Mouse (Mus musculus) limb, embryonic 14.5 days (tissue): ENCODE data around the gene Syt16. TPM values are rescaled to one million over a fixed set of nuclear protein-coding genes. Genes with fewer than 3 reads are reported as not detected.

ENCODE experiments used
- ATAC-seq: fragments of 200-750 bp; cut with Nextera tagmentation; 2 replicates; pipeline ENCODE4 v1.8.0; 2017; ENCODE audit warnings: low read depth, moderate number of reproducible peaks, moderate TSS enrichment; ENCODE audit not compliant: low FRiP score
- DNase-seq: peaks from one replicate; pipeline ENCODE4 v3.0.0-alpha.2; 2015; ENCODE audit warnings: low spot score
- H3K27ac ChIP-seq: fragments of 300-500 bp; sonication (generic); replicated peaks from 2 replicates; pipeline ENCODE4 v1.5.1; 2014; ENCODE audit warnings: low read depth, mild to moderate bottlenecking, low read length, moderate library complexity, mixed read lengths
- H3K27me3 ChIP-seq: fragments of 300-500 bp; sonication (generic); 2 replicates; pipeline ENCODE4 v1.6.1; 2014; ENCODE audit warnings: low read length, mixed read lengths; ENCODE audit not compliant: control insufficient read depth, insufficient read depth
- H3K36me3 ChIP-seq: fragments of 300-500 bp; sonication (generic); 2 replicates; pipeline ENCODE4 v1.6.1; 2014; ENCODE audit warnings: mild to moderate bottlenecking, low read length, moderate library complexity, mixed read lengths; ENCODE audit not compliant: control insufficient read depth, insufficient read depth
- H3K4me1 ChIP-seq: fragments of 300-500 bp; sonication (generic); 2 replicates; pipeline ENCODE4 v1.6.1; 2014; ENCODE audit warnings: antibody characterized with exemption, low read length, mixed read lengths; ENCODE audit not compliant: control insufficient read depth, insufficient read depth
- H3K4me2 ChIP-seq: fragments of 300-500 bp; sonication (generic); replicated peaks from 2 replicates; pipeline ENCODE4 v1.6.1; 2014; ENCODE audit warnings: low read depth, mild to moderate bottlenecking, low read length, moderate library complexity; ENCODE audit not compliant: severe bottlenecking
- H3K4me3 ChIP-seq: fragments of 300-500 bp; sonication (generic); replicated peaks from 2 replicates; pipeline ENCODE4 v1.5.1; 2014; ENCODE audit warnings: low read length
- H3K9ac ChIP-seq: fragments of 300-500 bp; sonication (generic); 2 replicates; pipeline ENCODE4 v1.6.1; 2014; ENCODE audit warnings: mild to moderate bottlenecking, low read depth, low read length, moderate library complexity; ENCODE audit not compliant: severe bottlenecking
- H3K9me3 ChIP-seq: fragments of 300-500 bp; sonication (generic); 2 replicates; pipeline ENCODE4 v1.6.1; 2016; ENCODE audit warnings: low read length; ENCODE audit not compliant: control insufficient read depth
- POLR2A ChIP-seq: fragments of 200-500 bp; IDR thresholded peaks from 2 replicates; pipeline ENCODE4 v1.8.0; 2012; ENCODE audit warnings: inconsistent platforms, mild to moderate bottlenecking, moderate library complexity, borderline replicate concordance; ENCODE audit not compliant: insufficient read depth, insufficient read length; ENCODE audit errors: extremely low read depth
- WGBS: fragments of 180-500 bp; shearing (Covaris S2); extraction: QIAGEN DNeasy Blood & Tissue Kit; methylation state at CpG from one replicate; pipeline ENCODE4 v1.1.7; 2014; 5-methylcytosine and 5-hydroxymethylcytosine counted together
- polyA plus RNA-seq, 2 experiments: library from polyadenylated mRNA; depleted of rRNA in 1 of 2; stranded (reverse) in 1 of 2; unstranded in 1 of 2; fragments of >200 nt; fragmentation: Nextera tagmentation in 1 of 2; extraction: Ambion mirVana in 1 of 2; gene quantifications; 2 replicates each; pipeline versions ENCODE4 v1.2.1 to v1.2.3; 2012 to 2014

The Syt16 gene
- polyA plus RNA-seq, 2 experiments: 2.8 to 4.3 TPM

- H3K4me2 ChIP-seq: no peak overlapping the region
- H3K4me3 ChIP-seq: no peak overlapping the region
- no peaks in the 10 kb centered on the region for H3K36me3 ChIP-seq
- no peaks in the 10 kb centered on the region for H3K9me3 ChIP-seq
- DNase-seq (no peak), ATAC-seq (no peak)
- WGBS: 65% methylated on average over 6 of the region's 6 CpGs
- no peaks in the 10 kb centered on the region for H3K4me1 ChIP-seq
- TF ChIP-seq POLR2A: no peak
- H3K27ac ChIP-seq: no peak overlapping the region
- no peak overlapping the region for H3K9ac ChIP-seq
- H3K27me3 ChIP-seq: no peaks in the 10 kb centered on the region
Measured at GRCm38 (mm10) chr12:74105811-74106513, 108.5 kb downstream of the Syt16 start.

DNA sequence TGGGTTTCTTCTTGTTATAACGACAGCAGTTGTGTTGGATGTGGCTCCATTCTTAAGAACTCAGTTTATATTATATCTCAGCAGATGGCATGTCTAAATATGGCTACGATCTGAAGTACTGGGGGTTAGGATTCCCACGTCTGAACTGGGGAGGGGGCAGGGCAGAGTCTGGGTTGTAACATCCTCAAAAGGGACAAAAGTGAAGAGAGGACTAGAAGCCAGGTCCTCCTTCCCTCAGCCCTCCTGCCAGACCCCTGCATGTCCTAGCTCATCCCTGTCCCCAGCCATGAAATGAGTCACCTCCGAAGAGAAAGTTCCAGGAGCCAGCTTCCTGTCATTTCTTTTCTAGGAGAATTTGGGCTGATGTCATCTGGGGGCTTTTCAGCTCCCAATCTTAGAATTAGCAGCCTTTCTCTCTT, 111.2 kb downstream of the Syt16 start:
- ATAC-seq (no peak), DNase-seq (no peak)
- Histone ChIP-seq H3K9ac (no peak overlapping the region), H3K4me3 (no peak overlapping the region), H3K4me2 (no peak overlapping the region), H3K27me3 (no peaks in the 10 kb centered on the region), H3K4me1 (no peaks in the 10 kb centered on the region), H3K27ac (no peak overlapping the region), H3K9me3 (no peaks in the 10 kb centered on the region), H3K36me3 (no peaks in the 10 kb centered on the region)
- 71% methylated on average over 4 of the region's 4 CpGs for WGBS
- TF ChIP-seq POLR2A: no peak

DNA sequence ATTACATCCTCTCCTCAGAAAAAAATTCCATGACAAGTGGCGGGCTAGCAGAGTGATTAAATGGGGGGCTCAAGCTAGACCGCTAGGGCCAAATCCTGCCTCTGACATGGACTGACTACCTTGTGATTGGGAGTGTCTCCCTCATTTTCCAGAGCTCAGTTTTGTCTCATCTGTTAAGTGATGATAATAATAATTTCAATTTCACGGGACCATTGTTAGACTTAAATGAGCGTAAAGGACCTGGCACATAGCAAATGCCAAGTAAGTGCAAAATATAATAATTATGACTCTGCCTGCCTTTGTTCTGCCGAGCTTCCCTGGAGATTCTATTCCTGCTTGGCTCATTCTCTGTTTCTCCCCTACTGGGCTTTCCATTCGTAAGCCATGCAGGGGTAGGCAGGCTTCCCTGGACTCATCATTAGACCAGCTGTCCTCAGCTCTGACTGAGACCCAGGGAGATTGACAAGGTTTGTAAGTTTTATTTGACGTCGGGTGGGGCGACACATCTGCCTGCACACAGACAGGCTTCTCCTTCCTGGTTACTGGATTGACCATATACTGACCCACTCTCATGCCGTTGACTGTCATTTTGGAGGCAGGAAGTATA, 112.1 kb downstream of the Syt16 start:
- WGBS: 89% methylated on average over 10 of the region's 10 CpGs
- TF ChIP-seq POLR2A: no peak
- no peak for DNase-seq
- H3K27me3 ChIP-seq: no peaks in the 10 kb centered on the region
- no peak overlapping the region for H3K27ac ChIP-seq
- no peaks in the 10 kb centered on the region for H3K4me1 ChIP-seq
- H3K4me3 ChIP-seq: no peak overlapping the region
- no peak overlapping the region for H3K4me2 ChIP-seq
- no peak overlapping the region for H3K9ac ChIP-seq
- no peaks in the 10 kb centered on the region for H3K9me3 ChIP-seq
- no peak for ATAC-seq
- no peaks in the 10 kb centered on the region for H3K36me3 ChIP-seq

- H3K4me3 ChIP-seq: no peak overlapping the region
- no peak overlapping the region for H3K27ac ChIP-seq
- TF ChIP-seq POLR2A: no peak
- no peaks in the 10 kb centered on the region for H3K4me1 ChIP-seq
- ATAC-seq: no peak
- no peaks in the 10 kb centered on the region for H3K27me3 ChIP-seq
- no peak for DNase-seq
- H3K36me3 ChIP-seq: no peaks in the 10 kb centered on the region
- WGBS: 89% methylated on average over 6 of the region's 6 CpGs
- no peaks in the 10 kb centered on the region for H3K9me3 ChIP-seq
- H3K9ac ChIP-seq: no peak overlapping the region
- no peak overlapping the region for H3K4me2 ChIP-seq
Measured at GRCm38 (mm10) chr12:74116825-74117224, 119.4 kb downstream of the Syt16 start.

DNA sequence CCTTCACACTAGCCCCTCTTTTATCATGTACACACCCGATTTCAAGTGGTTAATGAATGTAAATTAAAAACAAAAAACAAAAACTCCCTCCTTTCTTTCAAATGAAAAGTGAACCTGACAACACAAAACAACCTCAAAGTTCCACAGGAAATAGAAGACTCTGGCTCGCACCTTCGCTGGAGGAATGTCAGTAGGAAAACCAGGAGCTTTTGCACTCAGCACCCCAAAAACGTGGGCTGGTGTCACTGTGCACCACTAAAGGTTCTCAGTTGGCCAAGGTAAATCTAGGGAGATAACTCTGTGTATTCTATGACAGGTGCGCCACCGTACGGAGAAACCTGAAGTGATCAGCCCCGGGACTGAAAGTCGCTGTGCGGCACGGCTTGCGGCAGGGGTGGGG, 128.3 kb downstream of the Syt16 start:
- TF ChIP-seq POLR2A: no peak
- Histone ChIP-seq H3K4me2 (no peak overlapping the region), H3K27ac (no peak overlapping the region), H3K36me3 (no peaks in the 10 kb centered on the region), H3K4me1 (no peaks in the 10 kb centered on the region), H3K9me3 (peaks cover 5% of the 10 kb centered on the region), H3K27me3 (no peaks in the 10 kb centered on the region), H3K9ac (no peak overlapping the region), H3K4me3 (no peak overlapping the region)
- WGBS: 83% methylated on average over 12 of the region's 12 CpGs
- DNase-seq (no peak), ATAC-seq (no peak)
